Mouse (Mus musculus): ENCODE measurements around the gene Dnaja4. TPM values are rescaled to one million over a fixed set of nuclear protein-coding genes. Genes with fewer than 3 reads are reported as not detected.
"Not testable (repeated sequence)": the region's sequence is repeated elsewhere in the genome, so short reads cannot be mapped to it uniquely, and the experiment has no call there.

Gene Dnaja4
- polyA plus RNA-seq, 1 experiment = 14.7 TPM

DNA sequence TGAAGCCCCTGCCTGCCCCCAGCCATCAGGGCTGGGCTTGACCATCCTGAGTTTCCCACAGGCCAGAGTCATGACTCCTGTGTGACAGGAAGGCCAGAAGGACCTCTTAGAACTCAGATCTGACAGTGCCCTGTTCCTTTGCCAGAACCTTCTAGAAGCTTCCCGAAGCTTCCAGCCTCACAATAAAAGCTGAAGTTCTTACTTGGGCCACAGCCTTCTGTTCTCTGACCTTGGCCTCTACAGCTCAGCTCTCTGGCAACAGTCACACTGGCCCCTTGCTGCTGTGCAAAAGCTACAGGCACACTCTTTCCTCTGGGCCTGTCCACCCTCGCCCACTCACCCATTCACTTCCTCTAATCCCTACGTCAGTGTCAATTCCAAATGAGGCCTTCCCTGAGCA, 26.7 kb upstream of the Dnaja4 start:
- TF ChIP-seq CTCF (IDR thresholded peaks at IDR 0.05; ENCODE audit: borderline replicate concordance, insufficient read depth, low read length) (no peak), POLR2A (IDR thresholded peaks at IDR 0.05; ENCODE audit: low read depth, low read length) (no peak)
- Histone ChIP-seq H3K27ac (ENCODE audit: insufficient read depth, low read length) (no peak overlapping the region), H3K4me1 (ENCODE audit: control insufficient read depth, insufficient read depth, low read length) (no peaks in the 10 kb centered on the region), H3K4me3 (ENCODE audit: insufficient read depth, low read length) (no peak overlapping the region)

DNA sequence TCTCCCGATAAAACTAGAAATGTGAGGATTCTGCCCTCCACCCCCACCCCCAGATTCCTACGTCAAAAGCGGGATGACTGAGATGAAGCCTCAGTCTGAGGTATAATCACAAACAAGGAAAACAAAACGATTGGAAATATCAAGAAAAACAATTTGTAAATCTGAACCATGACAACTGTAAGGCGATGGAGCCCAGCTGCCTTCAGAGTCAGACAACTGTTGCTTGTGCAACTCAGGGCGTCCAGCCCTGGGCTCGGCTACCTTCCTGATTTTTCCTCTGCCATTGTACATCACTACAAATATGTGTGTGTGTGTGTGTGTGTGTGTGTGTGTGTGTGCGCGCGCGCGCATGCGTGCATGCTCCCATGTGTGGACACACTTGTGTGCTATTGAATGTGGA, 24.8 kb upstream of the Dnaja4 start:
- H3K27ac ChIP-seq (ENCODE audit: insufficient read depth, low read length) = no peak overlapping the region

DNA sequence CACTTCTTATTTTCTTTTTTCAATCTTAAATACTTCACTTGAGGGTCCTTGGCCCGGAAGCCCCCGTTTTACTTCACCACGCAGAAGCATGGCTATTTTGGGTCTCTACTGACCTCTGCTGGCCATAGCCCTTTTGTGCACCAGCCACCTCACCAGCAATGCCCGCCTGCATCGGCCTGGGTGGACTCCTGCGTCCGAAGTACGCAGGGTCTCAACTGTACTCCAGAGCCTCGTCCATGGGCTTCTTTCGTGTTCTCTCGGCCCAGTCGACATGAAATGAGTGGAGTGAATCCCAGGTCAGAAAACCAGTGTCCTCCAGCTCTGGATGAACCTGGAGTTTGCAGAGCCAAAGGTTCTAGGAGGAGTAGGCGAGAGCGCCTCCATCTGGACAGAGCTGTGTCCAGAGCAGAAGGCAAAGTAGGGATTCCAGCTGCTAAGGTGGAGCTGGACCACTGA, 22.1 kb upstream of the Dnaja4 start:
- Histone ChIP-seq H3K4me1 (ENCODE audit: control insufficient read depth, insufficient read depth, low read length) (no peaks in the 10 kb centered on the region), H3K27ac (ENCODE audit: insufficient read depth, low read length) (no peak overlapping the region), H3K4me3 (ENCODE audit: insufficient read depth, low read length) (peak overlapping the region; percentile 13; the same call in 1 of the 2 replicates)
- TF ChIP-seq CTCF (IDR thresholded peaks at IDR 0.05; ENCODE audit: borderline replicate concordance, insufficient read depth, low read length) (peak; percentile 78; the same call in 1 of the 2 replicates), POLR2A (IDR thresholded peaks at IDR 0.05; ENCODE audit: low read depth, low read length) (no peak)

More for the DNA sequence above, 24.8 kb upstream of the Dnaja4 start:
- TF ChIP-seq CTCF (IDR thresholded peaks at IDR 0.05; ENCODE audit: borderline replicate concordance, insufficient read depth, low read length) (no peak), POLR2A (IDR thresholded peaks at IDR 0.05; ENCODE audit: low read depth, low read length) (no peak)
- Histone ChIP-seq H3K4me3 (ENCODE audit: insufficient read depth, low read length) (no peak overlapping the region), H3K4me1 (ENCODE audit: control insufficient read depth, insufficient read depth, low read length) (no peaks in the 10 kb centered on the region)

DNA sequence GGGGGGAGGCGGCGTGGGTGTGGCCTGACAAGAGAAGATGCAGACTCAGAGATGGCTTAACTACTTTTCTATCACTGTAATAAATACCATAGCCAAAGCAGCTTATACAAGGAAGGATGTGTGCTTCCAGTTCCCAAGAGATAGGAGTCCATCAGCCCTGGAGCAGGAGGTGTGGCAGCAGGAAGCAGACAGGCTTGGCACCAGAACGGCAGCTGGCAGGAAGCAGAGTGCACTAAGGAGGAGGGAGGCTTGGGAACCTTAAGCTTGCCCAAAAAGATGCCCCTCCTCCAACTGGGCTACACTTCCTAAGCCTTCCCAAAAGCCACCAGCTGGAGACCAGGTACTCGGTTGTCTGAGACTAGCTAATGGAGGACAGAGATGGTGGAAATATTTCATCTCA, 15.8 kb upstream of the Dnaja4 start:
- Histone ChIP-seq H3K27ac (ENCODE audit: insufficient read depth, low read length) (no peak overlapping the region), H3K4me3 (ENCODE audit: insufficient read depth, low read length) (no peak overlapping the region), H3K4me1 (ENCODE audit: control insufficient read depth, insufficient read depth, low read length) (no peaks in the 10 kb centered on the region)
- TF ChIP-seq POLR2A (IDR thresholded peaks at IDR 0.05; ENCODE audit: low read depth, low read length) (no peak), CTCF (IDR thresholded peaks at IDR 0.05; ENCODE audit: borderline replicate concordance, insufficient read depth, low read length) (no peak)

DNA sequence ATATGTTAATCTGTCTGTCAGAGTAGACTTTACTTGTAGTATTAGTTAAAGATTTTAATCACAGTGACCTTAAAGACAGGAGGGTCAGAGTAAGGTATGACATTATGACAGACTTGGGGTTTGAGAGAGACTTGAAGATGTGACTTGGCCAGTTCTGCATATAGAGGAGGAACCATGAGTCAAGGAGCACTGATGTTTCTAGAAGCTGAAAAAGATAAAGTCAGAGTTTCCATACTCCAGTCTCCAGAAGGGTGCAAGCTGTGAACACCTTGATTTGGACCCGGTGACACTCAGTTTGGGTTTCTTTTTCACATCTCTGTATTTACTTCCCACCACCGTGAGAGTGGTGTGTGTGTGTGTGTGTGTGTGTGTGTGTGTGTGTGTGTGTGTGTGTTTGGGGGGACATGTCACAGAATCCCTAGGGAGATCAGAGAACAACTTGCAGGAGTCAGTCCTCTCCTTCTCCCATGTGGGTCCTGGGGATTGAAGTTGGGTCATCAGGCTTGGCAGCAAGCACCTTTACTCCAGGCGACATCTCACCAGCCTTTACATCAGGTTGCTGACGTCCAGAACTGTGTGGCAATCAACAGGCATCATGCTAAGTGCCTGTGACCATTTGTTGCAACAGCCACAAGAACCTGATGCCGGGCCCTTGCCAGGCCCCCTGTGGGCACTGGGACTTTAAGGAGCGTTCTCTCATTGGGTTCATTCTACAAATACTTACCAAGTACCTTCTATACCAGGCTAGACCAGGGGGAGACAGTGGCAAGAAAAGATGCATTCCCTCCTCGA, 14.7 kb upstream of the Dnaja4 start:
- H3K4me1 ChIP-seq (ENCODE audit: control insufficient read depth, insufficient read depth, low read length) = no peaks in the 10 kb centered on the region
- TF ChIP-seq POLR2A (IDR thresholded peaks at IDR 0.05; ENCODE audit: low read depth, low read length) = no peak
- no peak overlapping the region for H3K27ac ChIP-seq (ENCODE audit: insufficient read depth, low read length)
- H3K4me3 ChIP-seq (ENCODE audit: insufficient read depth, low read length) = no peak overlapping the region

DNA sequence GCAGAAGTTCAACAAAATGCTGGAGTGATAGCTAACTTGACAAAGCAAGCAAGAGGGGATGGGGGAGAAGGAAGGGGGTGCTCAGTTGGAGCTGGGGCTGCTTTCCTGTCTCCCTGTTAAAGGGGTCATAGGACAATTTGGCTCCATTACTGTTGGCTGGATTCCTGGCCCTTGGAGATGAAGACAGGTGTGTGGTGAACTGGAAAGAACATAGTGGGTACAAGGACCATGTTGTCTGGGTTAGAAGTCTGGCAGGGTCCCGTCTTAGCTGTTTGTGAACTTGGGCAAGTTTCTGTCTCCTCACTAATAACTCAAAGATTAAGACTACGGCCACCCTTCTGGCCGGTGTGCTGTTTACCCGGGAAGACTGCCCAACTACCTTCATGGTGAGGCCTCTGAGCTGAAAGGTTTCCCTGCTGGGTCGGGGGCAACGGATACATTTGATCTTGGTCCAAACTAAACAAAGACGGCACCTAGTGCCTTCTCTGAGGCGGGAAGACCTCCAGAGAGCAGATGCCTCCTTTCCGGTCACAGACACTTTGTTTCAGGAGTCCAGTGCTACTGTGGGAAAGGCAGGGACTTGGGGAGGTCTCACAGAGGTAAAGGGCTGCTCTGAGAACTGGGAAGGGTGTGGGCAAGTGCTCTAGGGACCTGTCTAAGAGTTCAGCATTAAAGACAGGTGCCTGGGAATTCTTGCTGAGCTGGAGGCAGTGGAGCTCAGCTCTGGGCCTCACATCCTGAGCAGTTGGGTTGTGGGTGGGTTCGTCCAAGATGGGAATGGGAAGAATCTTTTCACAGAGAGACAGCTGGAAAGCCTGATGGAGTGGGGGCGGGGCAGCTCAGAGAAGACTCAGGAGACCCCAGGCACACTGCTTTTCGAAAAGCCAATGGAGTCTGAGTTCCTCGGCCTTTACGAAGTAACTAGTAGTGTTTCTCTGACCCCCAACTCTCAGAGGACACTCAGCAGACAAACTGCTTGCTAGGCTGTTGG, 11.1 kb upstream of the Dnaja4 start:
- Histone ChIP-seq H3K27ac (ENCODE audit: insufficient read depth, low read length) (no peak overlapping the region), H3K4me1 (ENCODE audit: control insufficient read depth, insufficient read depth, low read length) (no peaks in the 10 kb centered on the region), H3K4me3 (ENCODE audit: insufficient read depth, low read length) (no peak overlapping the region)
- no peak for TF ChIP-seq CTCF (IDR thresholded peaks at IDR 0.05; ENCODE audit: borderline replicate concordance, insufficient read depth, low read length)
- no peak for TF ChIP-seq POLR2A (IDR thresholded peaks at IDR 0.05; ENCODE audit: low read depth, low read length)

DNA sequence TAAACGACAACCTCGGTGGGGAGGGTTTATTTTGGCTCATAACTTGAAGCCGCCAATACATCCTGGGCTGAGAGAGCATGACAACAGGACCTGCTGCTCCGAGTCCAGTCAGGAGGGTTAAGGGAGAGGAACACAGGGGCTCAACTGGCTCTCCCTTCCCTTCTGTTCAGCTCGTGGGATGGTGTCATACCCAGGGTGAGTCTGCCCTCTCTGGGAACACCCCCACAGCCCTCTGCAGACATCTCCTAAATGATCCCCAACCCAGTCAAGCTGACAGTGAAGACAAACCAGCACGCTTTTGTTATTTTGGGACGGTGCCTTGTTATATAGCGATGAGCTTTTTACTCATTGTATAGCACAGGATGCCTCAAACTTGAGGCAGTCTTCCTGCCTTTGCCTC, 9.2 kb upstream of the Dnaja4 start:
- H3K4me1 ChIP-seq (ENCODE audit: control insufficient read depth, insufficient read depth, low read length) = no peaks in the 10 kb centered on the region
- H3K27ac ChIP-seq (ENCODE audit: insufficient read depth, low read length) = no peak overlapping the region
- TF ChIP-seq CTCF (IDR thresholded peaks at IDR 0.05; ENCODE audit: borderline replicate concordance, insufficient read depth, low read length) (no peak), POLR2A (IDR thresholded peaks at IDR 0.05; ENCODE audit: low read depth, low read length) (no peak)
- no peak overlapping the region for H3K4me3 ChIP-seq (ENCODE audit: insufficient read depth, low read length)

DNA sequence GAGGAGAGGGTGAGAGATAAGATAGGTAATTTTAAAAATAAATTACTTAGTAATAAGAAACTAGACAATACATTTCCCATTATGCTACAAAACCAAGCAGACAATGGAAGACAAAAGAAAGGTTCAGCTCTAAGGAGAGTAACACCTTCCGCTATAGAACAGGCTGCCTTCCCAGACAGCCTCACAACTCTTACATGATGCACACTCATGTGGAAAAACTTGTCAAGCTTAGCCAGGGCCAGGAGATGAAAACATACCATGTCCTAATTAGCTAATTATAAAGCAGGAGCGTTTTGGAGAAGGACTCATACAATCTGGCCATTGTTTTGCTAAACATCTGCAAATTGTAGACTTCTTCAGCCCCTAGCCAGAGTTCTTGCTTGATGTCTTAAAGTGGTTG, 8.0 kb upstream of the Dnaja4 start:
- not testable (repeated sequence) for H3K4me1 ChIP-seq (ENCODE audit: control insufficient read depth, insufficient read depth, low read length); H3K4me3 ChIP-seq (ENCODE audit: insufficient read depth, low read length); H3K27ac ChIP-seq (ENCODE audit: insufficient read depth, low read length)

DNA sequence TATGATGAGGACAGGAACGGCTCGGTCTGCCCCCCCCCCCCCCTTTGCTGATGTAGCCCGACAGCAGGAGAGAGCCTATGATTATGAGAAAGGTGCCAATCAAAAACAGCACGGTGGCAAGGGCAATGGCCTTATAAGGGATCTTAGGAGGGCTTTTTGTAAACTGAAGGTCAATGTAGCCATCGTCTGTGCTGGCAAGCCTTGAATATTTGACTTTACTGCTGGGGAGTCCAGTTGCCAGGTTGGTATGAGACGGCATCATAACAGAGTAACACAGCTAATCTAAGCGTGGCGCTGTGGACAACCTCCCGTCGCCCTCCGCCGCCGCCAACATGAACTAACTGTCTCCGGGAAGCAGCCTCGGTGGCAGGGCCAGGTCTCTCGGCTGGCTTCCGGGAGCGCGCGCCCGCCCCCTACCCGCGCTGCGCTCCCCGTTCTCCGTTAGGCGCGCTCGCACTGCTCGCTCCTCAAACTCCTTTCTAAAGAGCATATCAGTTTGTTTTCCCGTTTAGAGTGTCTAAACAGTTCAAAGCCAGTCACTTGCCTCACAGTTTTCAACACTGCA, 7.3 kb upstream of the Dnaja4 start:
- not testable (repeated sequence) for H3K27ac ChIP-seq (ENCODE audit: insufficient read depth, low read length); H3K4me1 ChIP-seq (ENCODE audit: control insufficient read depth, insufficient read depth, low read length)
- H3K4me3 ChIP-seq (ENCODE audit: insufficient read depth, low read length) = peak overlapping the region; percentile 25

DNA sequence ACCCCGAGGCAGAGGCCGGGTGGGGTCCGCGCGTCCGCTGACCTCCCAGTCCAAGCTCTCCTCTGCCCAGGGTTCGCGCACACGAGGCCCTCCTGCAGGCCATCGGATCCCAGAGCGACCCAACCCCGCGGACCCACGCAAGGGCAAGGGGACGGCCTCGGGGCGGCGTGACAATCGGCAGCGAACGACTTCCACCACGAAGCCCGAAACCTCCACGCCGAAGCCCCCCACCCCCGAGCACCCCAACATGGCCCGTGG, 343 bp downstream of the Dnaja4 start:
- Histone ChIP-seq H3K4me1 (ENCODE audit: control insufficient read depth, insufficient read depth, low read length) (peaks cover 9% of the 10 kb centered on the region), H3K4me3 (ENCODE audit: insufficient read depth, low read length) (peak overlapping the region; percentile 72), H3K27ac (ENCODE audit: insufficient read depth, low read length) (no peak overlapping the region)
- TF ChIP-seq POLR2A (IDR thresholded peaks at IDR 0.05; ENCODE audit: low read depth, low read length) = no peak
- no peak for TF ChIP-seq CTCF (IDR thresholded peaks at IDR 0.05; ENCODE audit: borderline replicate concordance, insufficient read depth, low read length)

Data from embryonic fibroblast, embryonic 13.5 days (primary cell).